ENCODE assay signal across 9 mouse cellular contexts in the genomic region with DNA sequence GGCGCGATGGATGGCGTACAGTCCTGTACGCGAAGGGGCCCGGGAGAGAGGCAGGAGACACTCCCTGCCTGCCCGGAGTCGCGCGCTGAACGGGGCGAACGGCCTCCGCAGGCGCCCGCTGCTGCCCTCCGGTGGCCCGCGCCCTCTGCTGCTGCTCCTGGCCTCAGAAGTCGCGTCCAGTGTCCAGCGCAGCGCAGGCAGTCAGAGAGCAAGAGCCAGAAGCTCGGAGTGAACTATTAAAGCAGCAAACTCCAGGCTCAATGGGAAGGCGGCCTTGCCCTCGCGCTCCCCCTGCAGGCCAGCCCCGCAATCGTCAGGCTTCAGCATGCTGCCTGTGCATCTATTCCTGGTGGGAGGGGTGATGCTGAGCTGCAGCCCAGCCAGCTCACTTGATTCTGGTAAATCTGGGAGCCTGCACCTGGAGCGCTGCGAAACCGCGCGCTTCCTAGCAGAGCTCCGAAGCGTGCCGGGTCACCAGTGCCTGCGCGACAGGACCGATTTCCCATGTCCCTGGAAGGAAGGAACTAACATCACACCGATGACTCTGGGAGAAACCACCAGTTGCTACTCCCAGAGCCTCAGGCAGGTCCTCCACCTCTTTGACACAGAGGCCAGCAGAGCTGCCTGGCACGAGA. TPM values are rescaled to one million over a fixed set of nuclear protein-coding genes. Genes with fewer than 3 reads are reported as not detected.
DNase-seq lines count a peak whose midpoint lies in the region; ATAC-seq and TF ChIP-seq lines count a peak whose summit lies in the region.
"Not testable (repeated sequence)": the region's sequence is repeated elsewhere in the genome, so short reads cannot be mapped to it uniquely, and the experiment has no call there.
"Had no signal": no experiment of that assay in that cellular context is flagged by ENCODE, and none has a peak within 500 bp of the region (broad histone marks: within the 10 kb centered on the region; RNA-seq: fewer than 3 reads in every experiment).

No protein-coding gene starts in this region.

- H3K4me3 ChIP-seq in brown adipose tissue, adult 24 weeks (ENCODE audit: insufficient read depth, low read depth, low read length) = peak overlapping the region; percentile 44
- peak overlapping the region; percentile 25; the same call in 1 of the 2 replicates for H3K4me3 ChIP-seq in heart, embryonic 11.5 days (ENCODE audit: low read depth, low read length)
- peak overlapping the region; percentile 33 for H3K4me3 ChIP-seq in limb, embryonic 14.5 days (replicated peaks; ENCODE audit: low read length)
- peak overlapping the region; percentile 41 for H3K4me3 ChIP-seq in midbrain, embryonic 10.5 days

- H3K4me2 ChIP-seq in heart, embryonic 11.5 days = peak overlapping the region; percentile 44
- H3K4me2 ChIP-seq in limb, embryonic 14.5 days (replicated peaks; ENCODE audit: low read depth, low read length, severe bottlenecking) = peak overlapping the region; percentile 39

- H3K27me3 ChIP-seq in heart, embryonic 11.5 days (ENCODE audit: control insufficient read depth, insufficient read depth, low read length); limb, embryonic 14.5 days (ENCODE audit: control insufficient read depth, insufficient read depth, low read length); midbrain, embryonic 10.5 days (ENCODE audit: low read depth, poor library complexity, severe bottlenecking): not testable (repeated sequence)

- H3K4me1 ChIP-seq in brown adipose tissue, adult 24 weeks (ENCODE audit: control insufficient read depth, insufficient read depth, insufficient read length, low read length); heart, embryonic 11.5 days (ENCODE audit: control insufficient read depth, insufficient read depth, low read length); limb, embryonic 14.5 days (ENCODE audit: control insufficient read depth, insufficient read depth, low read length): not testable (repeated sequence)
- peaks cover 10% of the 10 kb centered on the region; the same call in 1 of the 2 replicates for H3K4me1 ChIP-seq in midbrain, embryonic 10.5 days

- H3K27ac ChIP-seq in brown adipose tissue, adult 24 weeks (replicated peaks; ENCODE audit: low read depth, low read length); heart, embryonic 11.5 days (ENCODE audit: low read depth, low read length); limb, embryonic 14.5 days (replicated peaks; ENCODE audit: low read depth, low read length); midbrain, embryonic 10.5 days (replicated peaks): not testable (repeated sequence)

- not testable (repeated sequence) for H3K9me3 ChIP-seq in heart, embryonic 11.5 days (replicated peaks; ENCODE audit: control insufficient read depth, low read length); limb, embryonic 14.5 days (ENCODE audit: control insufficient read depth, low read length); midbrain, embryonic 10.5 days (replicated peaks)

- H3K9ac ChIP-seq in heart, embryonic 11.5 days (ENCODE audit: low read depth, low read length) = not testable (repeated sequence)
- peak overlapping the region; percentile 28; the same call in 1 of the 2 replicates for H3K9ac ChIP-seq in limb, embryonic 14.5 days (ENCODE audit: low read depth, low read length, severe bottlenecking)

- WGBS in heart, embryonic 11.5 days (ENCODE audit: insufficient replicate concordance) = 4% methylated on average over 24 of the region's 42 CpGs
- WGBS in limb, embryonic 14.5 days = 7% methylated on average over 19 of the region's 42 CpGs
- 4% methylated on average over 30 of the region's 42 CpGs for WGBS in midbrain, embryonic 10.5 days

- H3K36me3 ChIP-seq in heart, embryonic 11.5 days (ENCODE audit: control insufficient read depth, insufficient read depth, low read length); limb, embryonic 14.5 days (ENCODE audit: control insufficient read depth, insufficient read depth, low read length); midbrain, embryonic 10.5 days: not testable (repeated sequence)

- not testable (repeated sequence) for ATAC-seq in heart, embryonic 11.5 days (replicated peaks; ENCODE audit: insufficient number of reproducible peaks, low FRiP score, low TSS enrichment); limb, embryonic 14.5 days (ENCODE audit: low FRiP score, low read depth)

- peak; percentile 28 for DNase-seq in 3T3-L1 (ENCODE audit: low read depth, low spot score)
- peak; percentile 65 for DNase-seq in fibroblast of lung, adult 2 months (ENCODE audit: low read depth)
- peak; percentile 82 for DNase-seq in kidney, adult 11 months
- DNase-seq in limb, embryonic 14.5 days (ENCODE audit: low spot score) = peak; percentile 59
- peak; percentile 81 for DNase-seq in midbrain, embryonic 10.5 days (ENCODE audit: low spot score)
- peak; percentile 9 for DNase-seq in right cerebral cortex, adult 18-20 months

- TF ChIP-seq POLR2A in limb, embryonic 14.5 days (IDR thresholded peaks at IDR 0.05; ENCODE audit: borderline replicate concordance, extremely low read depth, insufficient read depth, insufficient read length) = 0 out of 2 replicates have a peak, but pooled peaks have one; percentile 32

RNA-seq across cellular contexts. Expression of a gene that starts 3.6 kb away (rescaled TPM):
- polyA plus RNA-seq in brown adipose tissue, adult 24 weeks (2012; ENCODE audit: insufficient read depth, insufficient read length, missing spikeins) = not detected in 2 replicates
- polyA plus RNA-seq in heart, embryonic 11.5 days (2014; fragmentation: Nextera tagmentation; extraction: Ambion mirVana) = 0.39 and 0.56 TPM in 2 replicates
- polyA plus RNA-seq in limb, embryonic 14.5 days (2012; rRNA removed) = 0.13 and 0.24 TPM in 2 replicates
- polyA plus RNA-seq in limb, embryonic 14.5 days (2014; fragmentation: Nextera tagmentation; extraction: Ambion mirVana) = 0.21 TPM in 1 of 2 replicates, not detected in the other
- polyA plus RNA-seq in midbrain, embryonic 10.5 days (2016; fragmentation: Nextera tagmentation; extraction: Ambion mirVana) = 0.19 and 0.32 TPM in 2 replicates

RNA-seq across cellular contexts. Expression of a gene that starts 8.8 kb away (rescaled TPM):
- not detected in 2 replicates for polyA plus RNA-seq in brown adipose tissue, adult 24 weeks (2012; ENCODE audit: insufficient read depth, insufficient read length, missing spikeins)
- not detected in 2 replicates for polyA plus RNA-seq in heart, embryonic 11.5 days (2014; fragmentation: Nextera tagmentation; extraction: Ambion mirVana)
- not detected in 2 replicates for polyA plus RNA-seq in limb, embryonic 14.5 days (2012; rRNA removed)
- not detected in 2 replicates for polyA plus RNA-seq in limb, embryonic 14.5 days (2014; fragmentation: Nextera tagmentation; extraction: Ambion mirVana)
- polyA plus RNA-seq in midbrain, embryonic 10.5 days (2016; fragmentation: Nextera tagmentation; extraction: Ambion mirVana) = not detected in 2 replicates
- polyA plus RNA-seq: CD4-positive, CD25-positive, alpha-beta regulatory T cell, adult 4 months had no signal

RNA-seq across cellular contexts. Expression of a gene that starts 10.1 kb away (rescaled TPM):
- not detected in 2 replicates for polyA plus RNA-seq in brown adipose tissue, adult 24 weeks (2012; ENCODE audit: insufficient read depth, insufficient read length, missing spikeins)
- 0.61 TPM in 1 of 2 replicates, not detected in the other for polyA plus RNA-seq in heart, embryonic 11.5 days (2014; fragmentation: Nextera tagmentation; extraction: Ambion mirVana)
- not detected in 2 replicates for polyA plus RNA-seq in limb, embryonic 14.5 days (2012; rRNA removed)
- 0.33 and 0.48 TPM in 2 replicates for polyA plus RNA-seq in limb, embryonic 14.5 days (2014; fragmentation: Nextera tagmentation; extraction: Ambion mirVana)
- 0.29 TPM in 1 of 2 replicates, not detected in the other for polyA plus RNA-seq in midbrain, embryonic 10.5 days (2016; fragmentation: Nextera tagmentation; extraction: Ambion mirVana)
- polyA plus RNA-seq: CD4-positive, CD25-positive, alpha-beta regulatory T cell, adult 4 months had no signal

RNA-seq across cellular contexts. Expression of a gene that starts 13.2 kb away (rescaled TPM):
- not detected in 2 replicates for polyA plus RNA-seq in brown adipose tissue, adult 24 weeks (2012; ENCODE audit: insufficient read depth, insufficient read length, missing spikeins)
- not detected in 2 replicates for polyA plus RNA-seq in heart, embryonic 11.5 days (2014; fragmentation: Nextera tagmentation; extraction: Ambion mirVana)
- not detected in 2 replicates for polyA plus RNA-seq in limb, embryonic 14.5 days (2012; rRNA removed)
- not detected in 2 replicates for polyA plus RNA-seq in limb, embryonic 14.5 days (2014; fragmentation: Nextera tagmentation; extraction: Ambion mirVana)
- polyA plus RNA-seq in midbrain, embryonic 10.5 days (2016; fragmentation: Nextera tagmentation; extraction: Ambion mirVana) = not detected in 2 replicates
- polyA plus RNA-seq: CD4-positive, CD25-positive, alpha-beta regulatory T cell, adult 4 months had no signal

RNA-seq across cellular contexts. Expression of a gene that starts 16.1 kb away (rescaled TPM):
- not detected in 2 replicates for polyA plus RNA-seq in brown adipose tissue, adult 24 weeks (2012; ENCODE audit: insufficient read depth, insufficient read length, missing spikeins)
- not detected in 2 replicates for polyA plus RNA-seq in heart, embryonic 11.5 days (2014; fragmentation: Nextera tagmentation; extraction: Ambion mirVana)
- polyA plus RNA-seq in limb, embryonic 14.5 days (2012; rRNA removed) = 0.16 TPM in 1 of 2 replicates, not detected in the other
- polyA plus RNA-seq in limb, embryonic 14.5 days (2014; fragmentation: Nextera tagmentation; extraction: Ambion mirVana) = not detected in 2 replicates
- polyA plus RNA-seq in midbrain, embryonic 10.5 days (2016; fragmentation: Nextera tagmentation; extraction: Ambion mirVana) = not detected in 2 replicates
- polyA plus RNA-seq: CD4-positive, CD25-positive, alpha-beta regulatory T cell, adult 4 months had no signal

Comparison
In these comparisons a context has a peak if more than half of its experiments do, and no peak if none do; other contexts are left out.
1. DNase-seq: peak in every context shown above with its lines; median percentile 82 in kidney, adult 11 months; 81 in midbrain, embryonic 10.5 days; 65 in fibroblast of lung, adult 2 months; 59 in limb, embryonic 14.5 days; 28 in 3T3-L1; 9 in right cerebral cortex, adult 18-20 months.